Mouse (Mus musculus) heart, embryonic 15.5 days (tissue): ENCODE data around the gene Adgra1. TPM values are rescaled to one million over a fixed set of nuclear protein-coding genes. Genes with fewer than 3 reads are reported as not detected.

Source experiments
- ATAC-seq: fragments of 200-750 bp; cut with Nextera tagmentation; replicated peaks from 2 replicates; pipeline ENCODE4 v1.8.0; 2017; ENCODE audit warnings: low read depth, moderate TSS enrichment; ENCODE audit not compliant: insufficient number of reproducible peaks, insufficient read depth, low FRiP score
- H3K27ac ChIP-seq: fragments of 300-500 bp; sonication (generic); 2 replicates; pipeline ENCODE4 v1.5.1; 2015; ENCODE audit warnings: mild to moderate bottlenecking, inconsistent platforms
- H3K27me3 ChIP-seq: fragments of 300-500 bp; sonication (generic); 2 replicates; pipeline ENCODE4 v1.6.1; 2015; ENCODE audit warnings: inconsistent platforms
- H3K36me3 ChIP-seq: fragments of 300-500 bp; sonication (generic); 2 replicates; pipeline ENCODE4 v1.6.1; 2015; ENCODE audit warnings: mild to moderate bottlenecking, inconsistent platforms
- H3K4me1 ChIP-seq: fragments of 300-500 bp; sonication (generic); replicated peaks from 2 replicates; pipeline ENCODE4 v1.6.1; 2015; ENCODE audit warnings: inconsistent platforms
- H3K4me2 ChIP-seq: fragments of 300-500 bp; sonication (generic); 2 replicates; pipeline ENCODE4 v1.6.1; 2015; ENCODE audit warnings: inconsistent platforms, mild to moderate bottlenecking, moderate library complexity
- H3K4me3 ChIP-seq: fragments of 300-500 bp; sonication (generic); 2 replicates; pipeline ENCODE4 v1.5.1; 2015; ENCODE audit warnings: mild to moderate bottlenecking, inconsistent platforms
- H3K9ac ChIP-seq: fragments of 300-500 bp; sonication (generic); 2 replicates; pipeline ENCODE4 v1.6.1; 2015; ENCODE audit warnings: mild to moderate bottlenecking, inconsistent platforms
- H3K9me3 ChIP-seq: fragments of 300-500 bp; sonication (generic); replicated peaks from 2 replicates; pipeline ENCODE4 v1.6.1; 2016; ENCODE audit warnings: inconsistent platforms
- WGBS: fragments of 180-500 bp; shearing (Covaris S2); methylation state at CpG from one replicate; pipeline ENCODE4 v1.1.7; 2015; ENCODE audit warnings: mixed read lengths; 5-methylcytosine and 5-hydroxymethylcytosine counted together
- polyA plus RNA-seq: library from polyadenylated mRNA; unstranded; fragments of >200 nt; fragmentation: Nextera tagmentation; extraction: Ambion mirVana; gene quantifications from 2 replicates; pipeline ENCODE4 v1.2.1, GENCODE M21; 2015

Adgra1 gene
- polyA plus RNA-seq, 1 experiment from 2014 or later: not detected

GRCm38 (mm10) chr7:139851098-139851497 lies 17.1 kb downstream of the Adgra1 start:
- no peak for ATAC-seq
- H3K4me1 ChIP-seq: no peaks in the 10 kb centered on the region
- no peaks in the 10 kb centered on the region for H3K27me3 ChIP-seq
- H3K4me3 ChIP-seq: no peak overlapping the region
- no peak overlapping the region for H3K9ac ChIP-seq
- no peak overlapping the region for H3K27ac ChIP-seq
- 61% methylated on average over 6 of the region's 6 CpGs for WGBS
- no peak overlapping the region for H3K4me2 ChIP-seq
- no peaks in the 10 kb centered on the region for H3K9me3 ChIP-seq
- no peaks in the 10 kb centered on the region for H3K36me3 ChIP-seq

- Histone ChIP-seq H3K9ac (no peak overlapping the region), H3K27me3 (no peaks in the 10 kb centered on the region), H3K4me1 (no peaks in the 10 kb centered on the region), H3K9me3 (no peaks in the 10 kb centered on the region), H3K36me3 (no peaks in the 10 kb centered on the region), H3K4me3 (no peak overlapping the region), H3K27ac (no peak overlapping the region), H3K4me2 (no peak overlapping the region)
- 77% methylated on average over 11 of the region's 11 CpGs for WGBS
- no peak for ATAC-seq
Measured at GRCm38 (mm10) chr7:139855261-139855660, 21.3 kb downstream of the Adgra1 start.

- Histone ChIP-seq H3K36me3 (no peaks in the 10 kb centered on the region), H3K4me3 (no peak overlapping the region), H3K27ac (no peak overlapping the region), H3K27me3 (no peaks in the 10 kb centered on the region), H3K9ac (no peak overlapping the region), H3K4me2 (no peak overlapping the region), H3K9me3 (no peaks in the 10 kb centered on the region), H3K4me1 (no peaks in the 10 kb centered on the region)
- WGBS: 26% methylated on average over 3 of the region's 3 CpGs
- ATAC-seq: no peak
Measured at GRCm38 (mm10) chr7:139861411-139861810, 27.4 kb downstream of the Adgra1 start.

GRCm38 (mm10) chr7:139863076-139863475 lies 29.1 kb downstream of the Adgra1 start:
- Histone ChIP-seq H3K4me2 (no peak overlapping the region), H3K4me1 (no peaks in the 10 kb centered on the region), H3K9me3 (no peaks in the 10 kb centered on the region), H3K27me3 (no peaks in the 10 kb centered on the region), H3K4me3 (no peak overlapping the region), H3K36me3 (no peaks in the 10 kb centered on the region), H3K27ac (no peak overlapping the region), H3K9ac (no peak overlapping the region)
- 71% methylated on average over 2 of the region's 2 CpGs for WGBS
- no peak for ATAC-seq

- Histone ChIP-seq H3K36me3 (no peaks in the 10 kb centered on the region), H3K4me2 (no peak overlapping the region), H3K9me3 (no peaks in the 10 kb centered on the region), H3K4me3 (no peak overlapping the region), H3K4me1 (no peaks in the 10 kb centered on the region), H3K9ac (no peak overlapping the region), H3K27me3 (no peaks in the 10 kb centered on the region), H3K27ac (no peak overlapping the region)
- 35% methylated on average over 2 of the region's 2 CpGs for WGBS
- ATAC-seq: no peak
Measured at GRCm38 (mm10) chr7:139864253-139864652, 30.3 kb downstream of the Adgra1 start.

- no peaks in the 10 kb centered on the region for H3K36me3 ChIP-seq
- no peak overlapping the region for H3K4me2 ChIP-seq
- WGBS: 52% methylated on average over 1 of the region's 1 CpGs
- H3K9me3 ChIP-seq: no peaks in the 10 kb centered on the region
- no peak overlapping the region for H3K4me3 ChIP-seq
- H3K27me3 ChIP-seq: no peaks in the 10 kb centered on the region
- H3K27ac ChIP-seq: no peak overlapping the region
- no peak overlapping the region for H3K9ac ChIP-seq
- no peak for ATAC-seq
- H3K4me1 ChIP-seq: no peaks in the 10 kb centered on the region
Measured at GRCm38 (mm10) chr7:139864871-139865270, 30.9 kb downstream of the Adgra1 start.

- Histone ChIP-seq H3K27ac (no peak overlapping the region), H3K4me3 (no peak overlapping the region), H3K4me2 (no peak overlapping the region), H3K9ac (no peak overlapping the region), H3K36me3 (no peaks in the 10 kb centered on the region), H3K27me3 (no peaks in the 10 kb centered on the region), H3K4me1 (no peaks in the 10 kb centered on the region), H3K9me3 (no peaks in the 10 kb centered on the region)
- no peak for ATAC-seq
- WGBS: 85% methylated on average over 5 of the region's 5 CpGs
Measured at GRCm38 (mm10) chr7:139871014-139871413, 37.0 kb downstream of the Adgra1 start.

GRCm38 (mm10) chr7:139877167-139877792 lies 43.3 kb downstream of the Adgra1 start:
- no peak overlapping the region for H3K4me2 ChIP-seq
- WGBS: 59% methylated on average over 10 of the region's 10 CpGs
- no peak for ATAC-seq
- H3K9me3 ChIP-seq: no peaks in the 10 kb centered on the region
- no peak overlapping the region for H3K4me3 ChIP-seq
- H3K4me1 ChIP-seq: no peaks in the 10 kb centered on the region
- H3K36me3 ChIP-seq: no peaks in the 10 kb centered on the region
- H3K27me3 ChIP-seq: 0 out of 2 replicates have a peak, but pooled peaks cover 5% of the 10 kb centered on the region
- H3K9ac ChIP-seq: no peak overlapping the region
- H3K27ac ChIP-seq: no peak overlapping the region

- Histone ChIP-seq H3K4me3 (no peak overlapping the region), H3K27me3 (0 out of 2 replicates have a peak, but pooled peaks cover 5% of the 10 kb centered on the region), H3K4me2 (no peak overlapping the region), H3K27ac (no peak overlapping the region), H3K4me1 (no peaks in the 10 kb centered on the region), H3K9me3 (no peaks in the 10 kb centered on the region), H3K36me3 (no peaks in the 10 kb centered on the region), H3K9ac (no peak overlapping the region)
- no peak for ATAC-seq
- 75% methylated on average over 5 of the region's 5 CpGs for WGBS
Measured at GRCm38 (mm10) chr7:139878122-139878521, 44.1 kb downstream of the Adgra1 start.

GRCm38 (mm10) chr7:139878621-139879020 lies 44.6 kb downstream of the Adgra1 start:
- no peak for ATAC-seq
- no peak overlapping the region for H3K27ac ChIP-seq
- H3K4me2 ChIP-seq: no peak overlapping the region
- H3K9ac ChIP-seq: no peak overlapping the region
- 0 out of 2 replicates have a peak, but pooled peaks cover 5% of the 10 kb centered on the region for H3K27me3 ChIP-seq
- WGBS: 26% methylated on average over 6 of the region's 6 CpGs
- H3K9me3 ChIP-seq: no peaks in the 10 kb centered on the region
- H3K4me3 ChIP-seq: no peak overlapping the region
- no peaks in the 10 kb centered on the region for H3K36me3 ChIP-seq
- H3K4me1 ChIP-seq: no peaks in the 10 kb centered on the region

GRCm38 (mm10) chr7:139883545-139883944 lies 49.6 kb downstream of the Adgra1 start:
- no peaks in the 10 kb centered on the region for H3K36me3 ChIP-seq

GRCm38 (mm10) chr7:139891779-139892178 lies 57.8 kb downstream of the Adgra1 start:
- Histone ChIP-seq H3K4me3 (no peak overlapping the region), H3K27ac (no peak overlapping the region), H3K9ac (no peak overlapping the region), H3K36me3 (no peaks in the 10 kb centered on the region), H3K4me1 (0 out of 2 replicates have a peak, but pooled peaks cover 12% of the 10 kb centered on the region), H3K27me3 (peaks cover 41% of the 10 kb centered on the region), H3K9me3 (no peaks in the 10 kb centered on the region), H3K4me2 (no peak overlapping the region)
- WGBS: 48% methylated on average over 5 of the region's 5 CpGs
- ATAC-seq: no peak

More at GRCm38 (mm10) chr7:139883545-139883944, 49.6 kb downstream of the Adgra1 start:
- no peak overlapping the region for H3K9ac ChIP-seq
- 79% methylated on average over 4 of the region's 4 CpGs for WGBS
- no peak overlapping the region for H3K4me2 ChIP-seq
- no peaks in the 10 kb centered on the region for H3K4me1 ChIP-seq
- H3K27ac ChIP-seq: no peak overlapping the region
- no peak overlapping the region for H3K4me3 ChIP-seq
- ATAC-seq: no peak
- H3K27me3 ChIP-seq: 0 out of 2 replicates have a peak, but pooled peaks cover 5% of the 10 kb centered on the region
- no peaks in the 10 kb centered on the region for H3K9me3 ChIP-seq
